9 mouse cellular contexts compared by ENCODE assay signal in genomic region chr11:69663795-69664194, GRCm38 (mm10). TPM values are rescaled to one million over a fixed set of nuclear protein-coding genes. Genes with fewer than 3 reads are reported as not detected.
DNase-seq lines count a peak whose midpoint lies in the region; ATAC-seq lines count a peak whose summit lies in the region.
"Had no signal": no experiment of that assay in that cellular context is flagged by ENCODE, and none has a peak within 500 bp of the region (broad histone marks: within the 10 kb centered on the region; RNA-seq: fewer than 3 reads in every experiment).

No protein-coding gene starts in this region.

- no peaks in the 10 kb centered on the region for H3K27me3 ChIP-seq in erythroblast, embryonic 14.5 days (ENCODE audit: control insufficient read depth)
- H3K27me3 ChIP-seq in midbrain, embryonic 10.5 days (ENCODE audit: low read depth, poor library complexity, severe bottlenecking), result no peaks in the 10 kb centered on the region
- H3K27me3 ChIP-seq in midbrain, embryonic 11.5 days (ENCODE audit: control insufficient read depth, insufficient read depth, low read length), result no peaks in the 10 kb centered on the region
- no peaks in the 10 kb centered on the region for H3K27me3 ChIP-seq in hindbrain, embryonic 14.5 days (ENCODE audit: control insufficient read depth, insufficient read depth, low read length)
- H3K27me3 ChIP-seq in stomach, embryonic 15.5 days (replicated peaks), result no peaks in the 10 kb centered on the region

- H3K27ac ChIP-seq in midbrain, embryonic 10.5 days (replicated peaks), result peak overlapping the region; percentile 96
- H3K27ac ChIP-seq in midbrain, embryonic 11.5 days (ENCODE audit: low read depth, low read length), result no peak overlapping the region
- peak overlapping the region; percentile 93 for H3K27ac ChIP-seq in hindbrain, embryonic 14.5 days
- H3K27ac ChIP-seq in stomach, embryonic 15.5 days, result peak overlapping the region; percentile 98; the same call in 1 of the 2 replicates

- H3K9ac ChIP-seq in midbrain, embryonic 11.5 days (ENCODE audit: low read length), result no peak overlapping the region
- no peak overlapping the region for H3K9ac ChIP-seq in hindbrain, embryonic 14.5 days
- H3K9ac ChIP-seq in stomach, embryonic 15.5 days, result no peak overlapping the region

- peaks cover 66% of the 10 kb centered on the region for H3K4me1 ChIP-seq in erythroblast, embryonic 14.5 days (ENCODE audit: control insufficient read depth)
- H3K4me1 ChIP-seq in midbrain, embryonic 10.5 days, result peaks cover 26% of the 10 kb centered on the region
- H3K4me1 ChIP-seq in midbrain, embryonic 11.5 days (ENCODE audit: control insufficient read depth, insufficient read depth, low read length), result peaks cover 9% of the 10 kb centered on the region
- H3K4me1 ChIP-seq in hindbrain, embryonic 14.5 days (replicated peaks; ENCODE audit: control insufficient read depth, insufficient read depth, low read length), result peaks cover 14% of the 10 kb centered on the region
- peaks cover 15% of the 10 kb centered on the region for H3K4me1 ChIP-seq in stomach, embryonic 15.5 days

- WGBS in midbrain, embryonic 10.5 days, result 90% methylated on average over 6 of the region's 6 CpGs
- WGBS in midbrain, embryonic 11.5 days, result 87% methylated on average over 6 of the region's 6 CpGs
- WGBS in hindbrain, embryonic 14.5 days, result 91% methylated on average over 6 of the region's 6 CpGs
- 75% methylated on average over 6 of the region's 6 CpGs for WGBS in stomach, embryonic 15.5 days

- no peaks in the 10 kb centered on the region for H3K9me3 ChIP-seq in erythroblast, embryonic 14.5 days (ENCODE audit: control insufficient read depth, low read length)
- H3K9me3 ChIP-seq in midbrain, embryonic 10.5 days (replicated peaks), result no peaks in the 10 kb centered on the region
- H3K9me3 ChIP-seq in midbrain, embryonic 11.5 days (ENCODE audit: control insufficient read depth, low read length), result no peaks in the 10 kb centered on the region
- no peaks in the 10 kb centered on the region for H3K9me3 ChIP-seq in hindbrain, embryonic 14.5 days (ENCODE audit: control insufficient read depth, low read length)
- H3K9me3 ChIP-seq in stomach, embryonic 15.5 days, result no peaks in the 10 kb centered on the region

- intact Hi-C loops in left cerebral cortex, postnatal 10 days (cut with DNase I), result no loop called here

- H3K36me3 ChIP-seq in erythroblast, embryonic 14.5 days (ENCODE audit: control insufficient read depth), result peaks cover 70% of the 10 kb centered on the region
- H3K36me3 ChIP-seq in midbrain, embryonic 10.5 days, result peaks cover 71% of the 10 kb centered on the region
- peaks cover 34% of the 10 kb centered on the region for H3K36me3 ChIP-seq in midbrain, embryonic 11.5 days (ENCODE audit: control insufficient read depth, insufficient read depth, low read length)
- H3K36me3 ChIP-seq in hindbrain, embryonic 14.5 days (replicated peaks; ENCODE audit: control insufficient read depth, insufficient read depth), result peaks cover 65% of the 10 kb centered on the region
- peaks cover 46% of the 10 kb centered on the region for H3K36me3 ChIP-seq in stomach, embryonic 15.5 days

- no peak for ATAC-seq in erythroblast, adult 5-6 weeks (replicated peaks; ENCODE audit: low FRiP score, poor library complexity, severe bottlenecking)
- no peak for ATAC-seq in midbrain, embryonic 11.5 days (ENCODE audit: low FRiP score)
- ATAC-seq in hindbrain, embryonic 14.5 days (ENCODE audit: low FRiP score), result no peak
- ATAC-seq in stomach, embryonic 15.5 days (ENCODE audit: insufficient read depth, low FRiP score, low read depth), result no peak
- no peak for ATAC-seq in cerebellum, adult (ENCODE audit: insufficient number of reproducible peaks, low FRiP score, low TSS enrichment)

- peak overlapping the region; percentile 87 for H3K4me3 ChIP-seq in erythroblast, embryonic 14.5 days (replicated peaks)
- peak overlapping the region; percentile 66; the same call in 1 of the 2 replicates for H3K4me3 ChIP-seq in midbrain, embryonic 10.5 days
- no peak overlapping the region for H3K4me3 ChIP-seq in midbrain, embryonic 11.5 days (ENCODE audit: low read depth, low read length)
- H3K4me3 ChIP-seq in hindbrain, embryonic 14.5 days (replicated peaks; ENCODE audit: low read length), result no peak overlapping the region
- H3K4me3 ChIP-seq in stomach, embryonic 15.5 days (replicated peaks), result no peak overlapping the region

- H3K4me2 ChIP-seq in midbrain, embryonic 11.5 days, result no peak overlapping the region
- H3K4me2 ChIP-seq in hindbrain, embryonic 14.5 days (replicated peaks), result no peak overlapping the region
- H3K4me2 ChIP-seq in stomach, embryonic 15.5 days, result no peak overlapping the region

- DNase-seq in midbrain, embryonic 10.5 days (ENCODE audit: low spot score), result no peak
- no peak for DNase-seq in midbrain, embryonic 11.5 days (ENCODE audit: low spot score, missing footprints)
- DNase-seq in hindbrain, embryonic 14.5 days (ENCODE audit: low spot score), result no peak
- DNase-seq in left cerebral cortex, postnatal 10 days (ENCODE audit: extremely low spot score in 1 of 2, low spot score in 2 of 2), result no peak

RNA-seq across cellular contexts. Expression of gene Mpdu1, which starts 1.4 kb away (rescaled TPM):
- 3.9 and 4.3 TPM in 2 replicates for polyA plus RNA-seq in erythroblast, embryonic 14.5 days (2012)
- 2.9 and 15.6 TPM in 2 replicates for total RNA-seq in erythroblast, adult 5-6 weeks (2015; ENCODE audit: low replicate concordance)
- total RNA-seq in erythroblast, adult 5-6 weeks (2017; ENCODE audit: low replicate concordance), result 6.4 and 19.6 TPM in 2 replicates
- 85.1 and 86.2 TPM in 2 replicates for polyA plus RNA-seq in midbrain, embryonic 10.5 days (2016; fragmentation: Nextera tagmentation; extraction: Ambion mirVana)
- polyA plus RNA-seq in midbrain, embryonic 11.5 days (2014; fragmentation: Nextera tagmentation; extraction: Ambion mirVana), result 31.2 and 34.5 TPM in 2 replicates
- 47.4 and 63.7 TPM in 2 replicates for polyA plus RNA-seq in hindbrain, embryonic 14.5 days (2014; fragmentation: Nextera tagmentation; extraction: Ambion mirVana)
- polyA plus RNA-seq in stomach, embryonic 15.5 days (2015; fragmentation: Nextera tagmentation; extraction: Ambion mirVana), result 58.7 and 66.1 TPM in 2 replicates
- total RNA-seq in left cerebral cortex, postnatal 10 days (2021), result 10 to 100 TPM; 87.3 to 95.6 TPM

RNA-seq across cellular contexts. Expression of gene Cd68, which starts 2.2 kb away (rescaled TPM):
- polyA plus RNA-seq in erythroblast, embryonic 14.5 days (2012), result 0.60 and 0.78 TPM in 2 replicates
- total RNA-seq in erythroblast, adult 5-6 weeks (2015; ENCODE audit: low replicate concordance), result 42.6 and 48.8 TPM in 2 replicates
- 20.9 and 44.4 TPM in 2 replicates for total RNA-seq in erythroblast, adult 5-6 weeks (2017; ENCODE audit: low replicate concordance)
- 7.0 and 7.4 TPM in 2 replicates for polyA plus RNA-seq in midbrain, embryonic 10.5 days (2016; fragmentation: Nextera tagmentation; extraction: Ambion mirVana)
- 7.0 and 7.9 TPM in 2 replicates for polyA plus RNA-seq in midbrain, embryonic 11.5 days (2014; fragmentation: Nextera tagmentation; extraction: Ambion mirVana)
- polyA plus RNA-seq in hindbrain, embryonic 14.5 days (2014; fragmentation: Nextera tagmentation; extraction: Ambion mirVana), result 8.0 and 10.3 TPM in 2 replicates
- polyA plus RNA-seq in stomach, embryonic 15.5 days (2015; fragmentation: Nextera tagmentation; extraction: Ambion mirVana), result 15.5 and 16.3 TPM in 2 replicates
- total RNA-seq in left cerebral cortex, postnatal 10 days (2021), result 10 to 100 TPM; 11.6 to 12.2 TPM

RNA-seq across cellular contexts. Expression of gene Eif4a1, which starts 8.4 kb away (rescaled TPM):
- polyA plus RNA-seq in erythroblast, embryonic 14.5 days (2012), result 27.9 and 30.9 TPM in 2 replicates
- 177 and 204 TPM in 2 replicates for total RNA-seq in erythroblast, adult 5-6 weeks (2015; ENCODE audit: low replicate concordance)
- 163 and 169 TPM in 2 replicates for total RNA-seq in erythroblast, adult 5-6 weeks (2017; ENCODE audit: low replicate concordance)
- 710 and 716 TPM in 2 replicates for polyA plus RNA-seq in midbrain, embryonic 10.5 days (2016; fragmentation: Nextera tagmentation; extraction: Ambion mirVana)
- polyA plus RNA-seq in midbrain, embryonic 11.5 days (2014; fragmentation: Nextera tagmentation; extraction: Ambion mirVana), result 877 and 900 TPM in 2 replicates
- 559 and 579 TPM in 2 replicates for polyA plus RNA-seq in hindbrain, embryonic 14.5 days (2014; fragmentation: Nextera tagmentation; extraction: Ambion mirVana)
- polyA plus RNA-seq in stomach, embryonic 15.5 days (2015; fragmentation: Nextera tagmentation; extraction: Ambion mirVana), result 442 and 514 TPM in 2 replicates
- 100 to 1,000 TPM; 455 to 466 TPM for total RNA-seq in left cerebral cortex, postnatal 10 days (2021)

RNA-seq across cellular contexts. Expression of gene Sox15, which starts 8.7 kb away (rescaled TPM):
- polyA plus RNA-seq in erythroblast, embryonic 14.5 days (2012), result not detected in 2 replicates
- total RNA-seq in erythroblast, adult 5-6 weeks (2015; ENCODE audit: low replicate concordance), result not detected in 2 replicates
- not detected in 2 replicates for total RNA-seq in erythroblast, adult 5-6 weeks (2017; ENCODE audit: low replicate concordance)
- 0.16 TPM in 1 of 2 replicates, not detected in the other for polyA plus RNA-seq in midbrain, embryonic 10.5 days (2016; fragmentation: Nextera tagmentation; extraction: Ambion mirVana)
- polyA plus RNA-seq in midbrain, embryonic 11.5 days (2014; fragmentation: Nextera tagmentation; extraction: Ambion mirVana), result 0.16 TPM in 1 of 2 replicates, not detected in the other
- not detected in 2 replicates for polyA plus RNA-seq in hindbrain, embryonic 14.5 days (2014; fragmentation: Nextera tagmentation; extraction: Ambion mirVana)
- polyA plus RNA-seq in stomach, embryonic 15.5 days (2015; fragmentation: Nextera tagmentation; extraction: Ambion mirVana), result 3.7 and 6.0 TPM in 2 replicates
- total RNA-seq in left cerebral cortex, postnatal 10 days (2021), result not detected
- polyA plus RNA-seq: embryonic facial prominence, embryonic 11.5 days had no signal

RNA-seq across cellular contexts. Expression of gene Senp3, which starts 18.1 kb away (rescaled TPM):
- polyA plus RNA-seq in erythroblast, embryonic 14.5 days (2012), result 5.4 and 5.6 TPM in 2 replicates
- total RNA-seq in erythroblast, adult 5-6 weeks (2015; ENCODE audit: low replicate concordance), result 46.4 and 52.3 TPM in 2 replicates
- 10.3 and 18.2 TPM in 2 replicates for total RNA-seq in erythroblast, adult 5-6 weeks (2017; ENCODE audit: low replicate concordance)
- polyA plus RNA-seq in midbrain, embryonic 10.5 days (2016; fragmentation: Nextera tagmentation; extraction: Ambion mirVana), result 112 and 114 TPM in 2 replicates
- 80.6 and 90.8 TPM in 2 replicates for polyA plus RNA-seq in midbrain, embryonic 11.5 days (2014; fragmentation: Nextera tagmentation; extraction: Ambion mirVana)
- 96.2 and 99.2 TPM in 2 replicates for polyA plus RNA-seq in hindbrain, embryonic 14.5 days (2014; fragmentation: Nextera tagmentation; extraction: Ambion mirVana)
- polyA plus RNA-seq in stomach, embryonic 15.5 days (2015; fragmentation: Nextera tagmentation; extraction: Ambion mirVana), result 69.1 and 74.5 TPM in 2 replicates
- 100 to 1,000 TPM in 1 of 2 experiments, 10 to 100 TPM in 1; 96.9 to 103 TPM for total RNA-seq in left cerebral cortex, postnatal 10 days (2021)

Comparison
In these comparisons a context has a peak if more than half of its experiments do, and no peak if none do; other contexts are left out.
1. H3K4me3 ChIP-seq: peak in erythroblast, embryonic 14.5 days (single experiment) and midbrain, embryonic 10.5 days (single experiment); none in midbrain, embryonic 11.5 days (single experiment), hindbrain, embryonic 14.5 days (single experiment) and stomach, embryonic 15.5 days (single experiment).
2. RNA of gene Eif4a1, which starts 8.4 kb away (polyA plus RNA-seq): 877 to 900 TPM in midbrain, embryonic 11.5 days, 710 to 716 TPM in midbrain, embryonic 10.5 days, 559 to 579 TPM in hindbrain, embryonic 14.5 days and 442 to 514 TPM in stomach, embryonic 15.5 days; 27.9 to 30.9 TPM in erythroblast, embryonic 14.5 days; every median in the first group is over 10 times any median in the second.